Mouse (Mus musculus): ENCODE measurements around the gene Rnft2.

- no peak for TF ChIP-seq CTCF (IDR thresholded peaks at IDR 0.05 in 2 of 3, conservative IDR thresholded peaks at IDR 0.05 in 1 of 3; ENCODE audit: control insufficient read depth in 1 of 3, insufficient read depth in 1 of 3, low read depth in 2 of 3, low read length in 3 of 3, poor library complexity in 1 of 3, severe bottlenecking in 1 of 3)
- TF ChIP-seq EP300 (IDR thresholded peaks at IDR 0.05; ENCODE audit: low read depth in 1 of 2, low read length in 2 of 2): no peak
- TF ChIP-seq MYB (IDR thresholded peaks at IDR 0.05; ENCODE audit: low read depth, low read length): no peak
- no peak for TF ChIP-seq MAX (IDR thresholded peaks at IDR 0.05; ENCODE audit: low read length)
- TF ChIP-seq CHD2 (IDR thresholded peaks at IDR 0.05; ENCODE audit: low read length): no peak
- no peak for TF ChIP-seq POLR2A (IDR thresholded peaks at IDR 0.05; ENCODE audit: control insufficient read depth in 1 of 2, insufficient read depth in 1 of 2, low read depth in 1 of 2, low read length in 2 of 2, poor library complexity in 1 of 2)
- TF ChIP-seq ZKSCAN1 (IDR thresholded peaks at IDR 0.05; ENCODE audit: low read depth, low read length): no peak
- TF ChIP-seq NELFE (IDR thresholded peaks at IDR 0.05; ENCODE audit: low read depth, low read length): no peak
- TF ChIP-seq MXI1 (IDR thresholded peaks at IDR 0.05; ENCODE audit: low read depth, low read length): no peak
- no peak for TF ChIP-seq GATA1 (IDR thresholded peaks at IDR 0.05; ENCODE audit: low read depth, low read length)
- no peak for TF ChIP-seq E2F4 (IDR thresholded peaks at IDR 0.05; ENCODE audit: borderline replicate concordance, low read depth, low read length)
Measured at GRCm38 (mm10) chr5:118274546-118274945, 29.6 kb upstream of the Rnft2 start.
